Mouse (Mus musculus): Measurements from ENCODE around the gene Hist2h2ab.
"Not testable (repeated sequence)": the region's sequence is repeated elsewhere in the genome, so short reads cannot be mapped to it uniquely, and the experiment has no call there.

The Hist2h2ab gene

DNA sequence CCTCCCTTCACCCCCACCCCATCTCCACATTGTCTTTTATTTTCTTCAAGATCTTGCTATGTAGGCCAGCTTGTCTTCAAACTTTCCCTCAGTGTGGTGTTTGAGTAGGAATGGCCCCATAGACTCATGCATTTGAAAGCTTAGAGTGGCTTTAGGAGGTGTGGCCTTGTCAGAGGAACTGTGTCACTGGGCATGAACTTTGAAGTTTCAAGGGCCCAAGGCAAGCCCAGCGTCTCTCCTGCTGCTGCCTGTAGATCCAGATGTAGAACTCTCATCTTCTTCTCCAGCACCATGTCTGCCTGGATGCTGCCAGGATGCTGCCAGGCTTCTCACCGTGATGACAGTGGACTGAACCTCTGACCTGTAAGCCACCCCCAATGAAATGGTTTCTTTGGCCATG is 9.2 kb downstream of the Hist2h2ab start:
- no peak for TF ChIP-seq GATA4 (IDR thresholded peaks at IDR 0.05; ENCODE audit: insufficient replicate concordance, low read length)

DNA sequence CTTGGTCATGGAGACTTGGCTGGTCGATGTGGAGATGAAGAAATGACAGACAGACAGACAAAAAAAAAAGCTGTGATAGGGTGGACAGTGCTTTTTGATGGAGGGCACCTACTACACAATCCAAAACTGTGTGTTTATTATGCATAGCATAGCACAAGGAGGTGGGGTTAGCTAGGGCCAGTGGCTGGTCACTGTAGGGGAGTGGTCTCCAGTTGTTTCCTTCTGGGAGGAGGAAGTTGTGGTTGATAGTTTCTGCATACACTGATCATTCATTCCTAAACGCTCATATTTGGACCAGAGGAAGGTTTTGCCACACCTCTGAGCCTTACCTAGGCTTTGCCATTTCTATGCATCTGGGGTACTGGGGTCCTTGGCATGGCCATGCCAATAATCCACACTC is 10.7 kb downstream of the Hist2h2ab start:
- no peak for TF ChIP-seq GATA4 (IDR thresholded peaks at IDR 0.05; ENCODE audit: insufficient replicate concordance, low read length)

DNA sequence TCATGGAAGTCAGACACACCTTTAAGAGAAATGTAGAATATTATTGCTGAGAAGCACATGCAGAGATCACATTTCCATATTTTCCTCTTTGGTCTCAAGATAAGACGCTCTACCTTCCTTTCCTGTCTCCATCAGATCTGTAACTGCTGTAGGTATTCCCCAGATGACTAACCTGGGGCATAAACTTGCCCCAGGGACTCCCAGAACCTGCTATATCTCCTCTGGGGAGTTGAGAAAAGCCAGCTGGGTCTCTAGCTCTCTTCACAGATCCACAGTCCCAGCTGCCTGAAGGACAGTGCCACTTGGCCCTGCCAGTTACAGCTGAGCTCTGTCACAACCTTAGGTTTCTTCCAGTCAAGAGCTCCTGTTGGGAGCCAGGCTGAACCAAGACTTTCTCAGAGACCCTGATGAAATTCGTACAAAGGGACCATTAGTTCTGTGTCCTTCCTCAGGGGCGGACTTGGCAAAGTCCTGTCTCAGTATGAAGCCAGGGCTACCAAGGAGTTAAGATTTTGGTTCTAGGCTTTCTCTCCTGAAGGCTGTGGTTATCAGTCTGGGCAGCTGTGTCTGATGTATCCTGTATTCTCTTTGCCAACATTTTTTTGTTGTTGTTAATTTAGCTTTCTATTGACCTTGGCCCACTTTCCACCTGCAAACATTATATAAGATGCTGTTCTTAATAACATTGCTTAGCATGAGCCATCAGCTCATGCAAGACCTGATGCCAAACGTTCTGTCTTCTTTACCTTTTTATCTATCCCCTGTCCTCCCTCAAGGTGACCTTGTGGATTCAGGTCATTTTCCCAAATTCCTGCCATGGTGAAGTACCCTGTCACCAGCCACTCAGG is 11.5 kb downstream of the Hist2h2ab start:
- no peak for TF ChIP-seq GATA4 (IDR thresholded peaks at IDR 0.05; ENCODE audit: insufficient replicate concordance, low read length)

DNA sequence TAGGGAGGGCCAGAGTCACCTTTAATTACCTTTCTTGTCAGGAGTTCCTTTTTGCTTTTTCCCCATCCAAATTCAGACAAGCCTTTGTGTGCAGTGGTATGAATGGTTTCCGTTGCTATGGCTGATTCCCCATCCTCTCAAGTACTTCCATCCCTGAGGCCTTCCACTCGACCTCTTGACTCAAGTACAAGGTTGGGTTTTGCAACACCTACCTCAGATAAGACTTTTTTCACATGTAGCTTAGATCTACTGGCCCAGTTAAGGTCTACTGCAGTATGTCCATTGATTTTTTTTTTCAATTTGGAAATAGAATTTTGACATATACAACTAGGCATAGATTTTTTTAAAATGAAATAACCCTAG is 12.1 kb downstream of the Hist2h2ab start:
- no peak for TF ChIP-seq GATA4 (IDR thresholded peaks at IDR 0.05; ENCODE audit: insufficient replicate concordance, low read length)

DNA sequence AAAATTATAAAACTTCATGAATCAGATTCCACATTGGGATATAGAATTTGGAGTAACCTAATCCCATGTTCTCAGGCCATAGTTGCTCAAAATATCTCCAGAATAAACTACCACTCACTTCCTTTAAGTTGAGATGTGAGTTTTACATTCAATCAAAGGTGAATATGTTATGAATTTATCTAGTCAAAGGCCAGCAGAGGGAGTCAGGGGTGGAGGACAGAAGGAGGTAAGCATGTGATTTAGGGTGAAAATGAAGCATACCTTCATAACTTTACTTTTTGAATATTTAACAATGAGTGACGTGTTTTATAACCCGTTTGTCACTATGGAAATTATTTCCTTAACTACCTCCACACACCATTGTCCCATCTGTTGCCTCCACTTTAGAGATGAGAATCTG is 15.2 kb downstream of the Hist2h2ab start:
- TF ChIP-seq GATA4 (IDR thresholded peaks at IDR 0.05; ENCODE audit: insufficient replicate concordance, low read length) = no peak

DNA sequence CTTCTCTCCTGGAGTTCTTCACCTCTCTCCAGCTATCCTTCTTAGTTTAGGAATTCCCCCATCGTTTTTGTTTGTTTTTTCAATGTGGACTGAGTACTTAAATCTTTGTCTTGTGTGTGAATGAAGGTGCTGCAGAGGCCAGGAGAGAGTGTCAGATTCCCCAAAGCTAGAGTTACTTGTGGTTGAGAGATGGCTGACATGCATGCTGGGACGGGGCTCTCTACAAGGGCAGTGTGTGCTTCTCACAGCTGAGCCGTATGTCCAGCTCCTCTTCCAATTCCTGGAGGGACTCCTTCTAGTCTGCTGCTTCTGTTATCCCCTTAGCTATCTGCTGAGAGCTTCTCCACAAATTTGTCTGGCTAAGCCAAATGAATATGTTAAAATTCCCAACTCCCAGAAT is 16.2 kb downstream of the Hist2h2ab start:
- no peak for TF ChIP-seq GATA4 (IDR thresholded peaks at IDR 0.05; ENCODE audit: insufficient replicate concordance, low read length)

DNA sequence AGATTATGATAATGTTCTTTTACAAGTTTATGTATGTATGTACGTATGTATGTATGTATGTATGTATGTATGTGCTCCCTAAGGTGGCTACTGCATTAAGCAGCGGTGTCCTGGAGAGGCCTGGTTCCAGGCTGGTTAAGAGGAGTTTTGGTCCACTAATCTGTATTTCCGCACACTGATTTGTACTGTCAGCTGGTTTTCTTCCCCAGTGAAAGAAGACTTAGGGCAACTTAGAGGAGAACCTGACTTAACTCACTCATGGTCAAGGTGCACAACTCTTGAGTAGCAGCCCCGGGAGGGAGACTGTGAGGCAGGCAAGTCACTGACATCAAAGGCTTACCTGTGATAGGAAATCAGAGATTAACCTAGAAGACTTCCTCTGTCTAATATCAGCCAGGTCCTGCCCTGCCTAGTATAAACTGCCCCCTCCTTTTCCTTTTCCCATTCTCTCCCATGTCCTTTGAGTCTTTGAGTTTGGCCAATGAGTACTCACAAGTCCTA is 17.2 kb downstream of the Hist2h2ab start:
- no peak for TF ChIP-seq GATA4 (IDR thresholded peaks at IDR 0.05; ENCODE audit: insufficient replicate concordance, low read length)

DNA sequence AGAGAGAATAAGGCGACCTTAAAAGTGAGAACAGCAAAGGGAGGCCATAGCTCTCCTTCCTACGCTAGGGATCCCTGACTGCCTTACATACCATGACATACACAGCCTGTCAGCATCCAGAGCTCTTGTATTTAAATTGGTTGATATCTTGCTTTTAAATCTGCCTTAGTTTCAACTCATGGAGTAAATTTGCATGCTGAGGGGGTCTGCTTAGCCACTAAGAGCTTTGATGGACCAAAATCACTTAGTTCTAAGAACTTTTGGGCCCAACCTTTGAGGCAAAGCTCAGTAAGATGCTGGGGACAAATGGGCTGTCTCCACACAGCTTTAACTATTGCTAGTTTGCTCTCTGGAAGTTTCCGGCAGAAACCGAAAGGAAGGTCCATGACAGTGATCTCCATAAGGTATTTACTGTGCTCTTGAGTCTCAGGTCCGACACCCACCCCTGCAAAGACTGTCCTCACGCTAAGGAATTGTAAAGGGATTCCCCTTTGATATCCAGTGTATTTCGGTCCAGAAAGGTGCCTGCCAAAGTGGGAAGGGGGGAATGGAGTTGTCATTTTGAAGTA is 17.8 kb downstream of the Hist2h2ab start:
- TF ChIP-seq GATA4 (IDR thresholded peaks at IDR 0.05; ENCODE audit: insufficient replicate concordance, low read length) = no peak

DNA sequence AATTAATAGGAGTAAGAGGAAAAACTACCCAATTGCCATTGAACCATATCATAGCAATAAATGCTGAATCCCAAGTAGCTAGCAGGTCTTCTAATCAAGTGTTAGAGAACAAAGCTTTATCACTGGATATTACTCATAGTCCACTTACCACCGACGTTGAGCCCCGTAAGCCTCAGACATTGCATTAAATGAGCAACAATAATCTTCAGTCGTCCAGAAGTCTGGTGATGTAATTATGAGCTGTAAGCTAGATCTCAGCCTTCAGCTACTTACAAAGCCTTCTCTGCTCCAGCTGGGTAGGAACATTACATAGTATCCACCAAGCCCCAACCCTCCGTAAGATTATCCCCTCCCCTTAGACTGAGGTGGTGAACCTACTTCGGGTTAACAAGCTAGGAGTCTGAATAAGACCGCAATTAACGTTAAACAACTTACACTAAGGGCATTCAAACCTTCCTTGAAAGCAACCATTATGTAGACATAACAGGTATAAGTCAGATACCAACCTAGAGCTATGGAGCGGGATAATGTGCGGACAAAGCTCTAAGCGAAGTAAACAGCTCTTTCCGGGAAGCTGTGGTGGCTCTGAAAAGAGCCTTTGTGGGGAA is 18.3 kb downstream of the Hist2h2ab start:
- no peak for TF ChIP-seq GATA4 (IDR thresholded peaks at IDR 0.05; ENCODE audit: insufficient replicate concordance, low read length)

DNA sequence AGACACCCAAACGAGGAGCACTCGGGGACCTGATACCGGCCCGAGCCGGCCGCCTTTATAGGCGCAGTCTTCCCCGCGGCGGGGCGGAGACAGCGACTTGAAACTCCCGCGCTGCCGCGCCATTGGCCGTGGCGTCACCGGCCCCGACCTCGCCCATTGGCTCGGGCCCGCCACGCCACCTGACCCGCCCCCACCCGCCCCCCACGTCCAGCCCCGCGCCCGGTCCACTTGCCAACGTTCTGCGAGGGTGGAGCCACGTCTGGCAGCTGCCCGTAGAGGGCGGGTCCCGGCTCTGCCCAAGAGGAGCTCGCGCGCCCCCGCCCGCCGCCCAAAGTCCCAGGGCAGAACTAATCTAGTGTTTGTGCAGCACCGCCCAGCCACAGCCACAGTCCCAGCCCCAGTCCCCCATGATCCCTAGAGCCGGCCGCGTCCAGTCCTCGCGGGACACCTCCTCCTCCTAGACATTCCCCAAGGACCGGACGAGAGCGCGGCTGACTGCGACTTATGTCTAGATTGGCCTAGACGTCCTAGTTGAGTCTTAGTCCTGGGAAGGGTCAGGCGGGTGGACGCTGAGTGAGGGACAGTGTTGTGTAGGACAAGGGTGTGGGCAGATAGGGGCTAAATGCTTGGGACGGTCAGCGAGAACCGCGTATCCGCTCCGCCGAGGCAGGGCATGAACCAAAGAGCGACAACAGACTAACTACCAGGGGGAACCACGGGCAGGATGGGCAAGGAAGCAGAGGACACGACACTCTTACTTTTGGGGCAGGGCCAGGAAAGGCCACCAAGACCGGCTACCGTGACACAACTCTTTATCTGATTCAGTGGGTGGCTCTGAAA is 19.5 kb downstream of the Hist2h2ab start, which contains the start of gene Hist2h3c2:
Gene Hist2h3c2, minus strand, starts transcription at position 174 of the 840 bp plus-strand sequence.
- not testable (repeated sequence) for TF ChIP-seq GATA4 (IDR thresholded peaks at IDR 0.05; ENCODE audit: insufficient replicate concordance, low read length)

DNA sequence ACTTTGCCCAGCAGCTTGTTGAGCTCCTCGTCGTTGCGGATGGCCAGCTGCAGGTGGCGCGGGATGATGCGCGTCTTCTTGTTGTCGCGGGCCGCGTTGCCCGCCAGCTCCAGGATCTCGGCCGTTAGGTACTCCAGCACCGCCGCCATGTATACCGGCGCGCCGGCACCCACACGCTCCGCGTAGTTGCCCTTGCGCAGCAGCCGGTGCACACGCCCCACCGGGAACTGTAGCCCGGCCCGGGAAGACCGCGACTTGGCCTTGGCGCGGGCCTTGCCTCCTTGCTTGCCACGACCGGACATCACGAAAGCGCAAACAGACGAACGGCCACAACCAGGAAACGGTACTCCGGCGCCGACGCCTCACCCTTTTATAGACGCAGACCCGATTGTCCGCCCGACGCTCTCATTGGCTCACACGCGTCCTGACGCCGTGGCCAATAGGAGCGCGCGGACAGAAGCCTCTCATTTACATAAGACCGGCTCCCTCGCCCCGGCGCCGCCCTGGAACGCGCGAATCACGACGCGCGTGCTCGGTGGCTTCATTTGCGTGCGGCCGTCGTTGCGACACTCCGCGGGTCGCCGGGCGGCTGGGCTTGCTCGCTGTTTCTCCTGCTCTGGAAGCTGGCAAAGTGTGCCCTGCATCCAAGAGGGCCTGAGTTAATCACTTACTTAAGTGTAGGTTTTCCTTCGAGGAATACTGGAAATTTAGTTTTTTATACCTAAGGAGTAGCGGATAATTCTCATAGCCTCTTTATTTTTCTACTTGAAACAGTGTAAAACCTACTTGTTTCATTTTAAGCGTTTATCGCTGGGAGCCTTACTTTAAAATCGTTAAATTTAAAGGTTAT is 20.5 kb downstream of the Hist2h2ab start, which contains the start of gene Hist2h2aa2:
Gene Hist2h2aa2, minus strand, starts transcription at position 328 of the 850 bp plus-strand sequence.
- TF ChIP-seq GATA4 (IDR thresholded peaks at IDR 0.05; ENCODE audit: insufficient replicate concordance, low read length) = not testable (repeated sequence)

DNA sequence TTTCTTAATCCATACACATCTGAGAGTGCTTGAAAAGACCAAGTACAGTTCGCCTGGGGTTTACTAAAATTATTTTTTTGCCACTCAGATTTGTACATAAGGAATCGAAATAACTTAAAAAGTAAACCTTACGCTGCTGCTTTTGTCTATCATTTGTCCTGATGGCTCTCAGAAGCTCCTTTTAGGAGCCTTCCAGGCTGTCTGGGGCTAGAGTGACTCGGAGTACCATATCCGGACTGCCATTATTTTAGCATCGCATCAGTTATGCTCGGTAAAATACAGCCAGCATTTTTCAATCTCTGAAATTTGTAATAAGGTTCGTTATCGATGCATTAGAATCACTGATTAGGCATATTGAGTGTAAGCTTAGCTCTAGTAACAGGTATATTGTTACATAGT is 21.1 kb downstream of the Hist2h2ab start:
- TF ChIP-seq GATA4 (IDR thresholded peaks at IDR 0.05; ENCODE audit: insufficient replicate concordance, low read length) = no peak

DNA sequence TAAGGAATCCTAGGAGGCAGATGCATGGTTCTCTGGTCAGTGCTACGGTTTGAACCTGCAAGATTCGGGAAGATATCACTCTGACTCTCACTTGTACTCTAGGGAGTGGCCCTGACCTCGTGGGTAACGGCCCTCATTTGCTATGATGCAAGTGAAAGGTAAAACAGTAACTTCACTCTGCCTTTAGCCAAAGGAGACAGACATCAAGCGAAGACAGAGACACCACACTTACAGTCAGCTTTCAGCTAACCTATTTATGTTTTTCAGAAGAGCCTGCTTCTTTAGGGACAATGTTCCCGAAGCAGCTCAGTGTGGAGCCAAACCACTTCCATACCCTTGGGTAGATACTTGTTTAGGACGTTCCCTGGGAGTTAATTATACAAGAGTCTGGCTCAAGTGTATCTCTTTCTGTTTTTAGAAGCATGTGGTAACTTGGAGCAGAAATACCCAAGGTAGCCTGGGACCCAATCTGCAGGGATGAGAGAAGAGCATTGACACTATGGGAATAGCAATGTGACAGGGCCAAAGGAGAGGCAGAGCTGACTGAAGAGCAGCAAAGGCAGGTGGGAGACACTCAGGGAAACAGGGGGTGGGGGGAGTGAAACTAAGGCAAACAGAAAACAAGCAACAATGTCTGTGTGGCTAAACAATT is 24.4 kb downstream of the Hist2h2ab start:
- TF ChIP-seq GATA4 (IDR thresholded peaks at IDR 0.05; ENCODE audit: insufficient replicate concordance, low read length) = no peak
